Mouse (Mus musculus): ENCODE measurements around the gene Atp6v1fnb.
A peak's percentile ranks its signal among the peaks of the same experiment; 100 is the strongest.

Gene Atp6v1fnb

DNA sequence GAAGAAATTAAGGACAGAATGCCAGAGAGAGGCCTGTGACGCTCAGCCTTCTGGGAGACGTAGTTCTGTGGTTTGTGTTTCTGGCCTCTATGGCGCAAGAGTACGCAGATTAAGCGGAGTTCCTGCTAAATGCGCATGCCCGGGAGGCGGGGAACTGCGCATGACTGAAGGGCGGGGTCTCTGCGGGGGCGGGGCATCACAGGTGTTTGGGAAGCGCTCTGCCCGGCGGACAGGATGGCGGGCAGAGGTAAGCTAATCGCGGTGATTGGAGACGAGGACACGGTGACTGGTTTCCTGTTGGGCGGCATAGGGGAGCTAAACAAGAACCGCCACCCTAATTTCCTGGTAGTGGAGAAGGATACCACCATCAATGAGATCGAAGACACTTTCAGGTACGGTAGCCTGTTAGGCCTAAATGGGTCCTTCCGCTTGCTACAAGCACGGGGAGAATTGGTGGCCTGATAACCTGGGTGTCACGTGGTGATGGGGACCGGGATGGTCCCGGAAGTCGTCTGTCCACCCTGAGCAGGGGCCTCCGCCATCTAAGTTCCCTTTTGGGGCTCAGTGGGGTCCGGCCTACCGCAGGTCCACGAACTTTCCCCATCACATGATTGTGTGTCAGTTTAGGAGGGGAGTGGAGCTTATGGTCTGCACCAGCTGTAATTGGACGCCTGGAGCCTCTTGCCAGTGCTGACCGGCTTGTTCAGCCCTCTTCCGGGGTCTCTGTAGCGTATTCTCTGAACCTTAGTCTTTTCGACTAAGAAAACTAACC is 3.5 kb upstream of the Atp6v1fnb start, which contains the start of gene Atp6v1f:
Gene Atp6v1f (plus strand): TSS at position 136 of the 772 bp plus-strand sequence.
- DNase-seq, result peak; percentile 97

DNA sequence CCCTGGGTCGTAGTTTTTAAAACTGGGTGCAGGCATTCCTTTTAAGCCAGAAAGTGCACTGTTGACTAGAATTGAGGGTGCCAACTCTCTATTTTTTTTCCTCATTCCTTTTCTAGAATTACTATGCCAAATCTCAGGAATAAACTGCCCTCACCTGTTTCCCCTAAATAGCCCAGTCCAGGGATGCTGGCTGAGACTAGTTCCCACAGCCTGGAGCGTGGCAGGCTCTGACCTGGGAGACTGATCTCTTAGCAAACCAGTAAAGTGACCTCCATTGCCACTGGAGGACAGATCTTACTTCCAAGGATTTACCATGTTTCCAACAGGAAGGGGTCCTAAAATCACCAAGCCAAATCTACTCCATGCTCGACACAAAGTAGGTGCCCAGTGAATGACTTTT is 2.4 kb upstream of the Atp6v1fnb start:
- DNase-seq, result peak; percentile 45

DNA sequence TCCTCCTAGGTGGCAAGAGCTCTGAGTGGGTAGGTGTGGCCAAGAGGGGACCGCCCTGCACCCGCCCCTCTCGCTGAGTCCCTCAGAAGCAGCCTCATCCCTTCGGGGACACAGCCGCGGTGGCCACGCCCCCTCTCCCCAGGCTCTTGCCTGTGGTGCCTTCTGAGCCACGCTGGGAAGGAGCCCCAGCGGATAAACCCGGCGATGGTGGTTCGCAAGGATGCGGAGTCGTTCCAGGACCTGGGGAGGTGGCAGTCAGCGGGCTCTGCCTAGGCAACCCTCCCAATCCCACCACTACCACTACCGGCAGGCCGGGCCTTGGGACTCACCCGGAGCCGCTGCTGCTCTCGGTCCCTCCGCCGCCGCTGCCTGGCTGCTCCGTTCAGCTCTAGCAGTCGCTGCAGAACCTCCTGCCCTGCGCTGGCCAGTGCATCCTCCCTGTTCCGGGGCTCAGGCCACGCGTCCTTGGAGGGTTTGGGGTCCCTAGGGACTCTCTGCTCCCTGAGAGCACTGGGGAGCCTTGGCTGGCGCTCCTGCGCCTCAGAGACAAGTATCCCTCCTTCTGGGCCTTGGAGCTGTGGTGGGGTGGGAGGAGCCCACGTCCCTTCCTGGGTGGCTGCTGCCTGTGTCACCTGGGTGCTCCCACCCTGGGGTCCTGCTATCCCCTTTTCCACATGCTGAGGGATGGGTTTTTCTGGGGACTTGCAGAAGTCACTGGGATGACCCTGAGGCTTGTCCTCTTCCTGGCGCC is 2.9 kb downstream of the Atp6v1fnb start:
- DNase-seq, result peak; percentile 92

DNA sequence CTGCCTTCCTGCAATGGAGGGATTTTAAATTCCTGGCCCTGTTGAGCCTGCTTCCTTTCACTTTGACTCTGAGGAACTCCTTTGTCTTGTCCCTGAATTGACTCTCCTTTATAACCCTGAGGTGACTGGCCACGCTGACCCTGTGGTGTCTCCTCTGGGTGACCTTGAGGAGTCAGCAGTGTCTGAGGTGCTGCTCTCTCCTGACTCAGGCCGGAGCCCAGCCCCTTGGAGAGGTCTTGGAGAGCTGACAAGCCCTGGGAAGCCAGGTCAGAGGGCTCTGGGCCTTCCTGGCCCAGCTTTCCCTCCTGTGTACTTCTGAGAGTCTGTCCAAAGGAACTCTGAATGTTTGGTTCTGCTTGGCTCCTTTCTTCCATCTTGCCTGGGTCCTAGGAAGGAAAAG is 3.5 kb downstream of the Atp6v1fnb start:
- peak; percentile 38 for DNase-seq

- DNase-seq, result no peak
Measured at GRCm38 (mm10) chr6:29482691-29483090, 11.5 kb downstream of the Atp6v1fnb start.

GRCm38 (mm10) chr6:29484716-29485559 is 13.7 kb downstream of the Atp6v1fnb start:
- peak; percentile 87 for DNase-seq

GRCm38 (mm10) chr6:29485951-29486350 is 14.7 kb downstream of the Atp6v1fnb start:
- DNase-seq, result no peak

- DNase-seq, result peak; percentile 83
Measured at GRCm38 (mm10) chr6:29494101-29494500, 22.9 kb downstream of the Atp6v1fnb start.

DNA sequence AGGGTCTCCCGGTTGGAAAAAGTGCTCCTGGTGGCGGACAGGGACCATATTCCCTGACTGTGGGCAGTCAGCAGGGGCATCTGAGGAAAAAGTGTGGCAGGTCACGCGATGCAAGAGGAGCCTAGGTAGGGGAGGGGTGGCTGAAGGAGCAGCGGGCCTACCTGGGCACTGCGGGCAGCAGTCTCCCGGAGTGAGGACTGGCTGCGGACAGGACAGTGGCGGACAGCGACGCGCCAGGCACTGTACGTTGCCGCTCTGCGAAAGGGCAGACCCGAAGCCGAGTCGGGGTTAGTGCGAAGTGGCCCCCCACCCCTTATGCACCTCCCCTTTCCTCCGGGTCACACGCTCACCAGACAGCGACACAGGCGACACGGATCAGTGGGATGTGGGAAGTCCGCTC is 25.0 kb downstream of the Atp6v1fnb start:
- no peak for DNase-seq

DNA sequence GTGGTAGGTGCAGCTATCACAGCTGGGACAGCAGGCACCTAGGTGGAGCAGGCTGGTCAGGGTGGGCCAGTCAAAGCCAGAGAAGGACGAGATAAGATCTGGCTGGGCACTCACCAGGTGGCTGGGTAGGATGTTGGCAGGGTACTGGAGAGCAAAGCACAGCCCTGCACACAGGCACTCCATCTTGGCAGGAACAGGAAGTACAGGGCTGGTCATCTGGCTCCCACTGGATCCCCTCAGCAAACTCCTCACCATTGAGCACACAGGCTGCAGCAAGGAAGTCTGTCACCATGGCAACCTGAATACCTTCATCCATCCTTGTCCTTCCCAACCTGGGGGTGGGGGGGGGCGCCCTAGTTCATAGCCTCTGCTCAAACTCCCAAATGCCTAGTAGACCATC is 26.6 kb downstream of the Atp6v1fnb start:
- no peak for DNase-seq

DNA sequence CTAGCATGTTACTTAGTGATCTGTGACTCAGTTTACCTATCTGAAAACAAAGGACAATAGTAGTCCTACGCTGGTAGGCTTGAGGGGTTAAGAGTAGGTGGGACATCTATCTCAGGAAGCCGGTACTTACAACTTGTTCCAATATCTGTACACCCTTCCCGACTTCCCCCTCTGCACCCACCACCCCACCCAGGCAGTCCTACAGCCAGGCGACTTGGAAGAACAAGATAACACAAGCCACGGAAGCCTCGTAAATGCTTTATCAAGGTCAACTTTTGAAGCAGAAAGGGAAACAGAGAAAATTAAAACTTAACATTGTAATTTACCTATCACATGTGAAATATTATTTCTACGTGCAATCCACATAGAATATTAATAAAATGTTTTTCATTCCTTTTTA is 28.9 kb downstream of the Atp6v1fnb start:
- DNase-seq, result no peak

DNA sequence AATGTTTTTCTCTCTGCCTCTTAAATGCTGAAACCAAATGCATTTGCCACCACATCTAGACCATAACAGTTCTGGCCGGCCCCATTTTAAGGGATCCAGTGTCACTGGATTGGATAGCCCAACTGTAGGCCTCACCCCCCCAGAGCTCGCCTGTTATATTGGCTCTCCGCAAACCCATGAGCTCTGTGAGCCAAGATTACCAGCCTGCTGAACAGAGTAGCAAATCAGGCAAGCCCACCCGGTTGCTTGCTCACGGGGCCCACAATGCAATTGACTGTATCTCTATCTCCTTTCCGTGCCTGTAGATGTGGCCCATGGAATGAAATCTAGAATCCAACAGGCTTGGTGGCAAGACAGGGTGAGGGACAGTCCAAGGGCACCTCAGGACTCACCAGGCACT is 29.6 kb downstream of the Atp6v1fnb start:
- DNase-seq, result no peak

DNA sequence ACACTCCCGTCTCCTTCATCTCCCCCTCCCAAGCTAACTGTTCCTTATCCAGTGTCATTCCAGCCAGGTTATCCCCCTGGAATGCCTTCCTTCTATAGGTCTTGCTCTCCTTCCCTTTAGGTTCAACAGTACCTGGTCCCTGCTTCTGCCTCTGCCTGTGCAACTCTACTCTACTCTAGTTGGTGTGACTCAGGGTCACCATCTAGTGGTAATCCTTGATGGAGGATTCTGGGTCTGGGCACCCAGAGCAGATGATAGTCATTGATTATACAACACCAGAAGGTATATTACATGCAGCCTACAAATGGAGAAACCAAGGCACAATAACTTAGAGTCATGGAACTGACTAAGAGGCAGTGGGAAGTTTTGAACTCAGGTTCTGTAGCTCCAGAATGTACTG is 30.4 kb downstream of the Atp6v1fnb start:
- DNase-seq, result no peak

GRCm38 (mm10) chr6:29505493-29505892 is 34.3 kb downstream of the Atp6v1fnb start:
- DNase-seq, result no peak

DNA sequence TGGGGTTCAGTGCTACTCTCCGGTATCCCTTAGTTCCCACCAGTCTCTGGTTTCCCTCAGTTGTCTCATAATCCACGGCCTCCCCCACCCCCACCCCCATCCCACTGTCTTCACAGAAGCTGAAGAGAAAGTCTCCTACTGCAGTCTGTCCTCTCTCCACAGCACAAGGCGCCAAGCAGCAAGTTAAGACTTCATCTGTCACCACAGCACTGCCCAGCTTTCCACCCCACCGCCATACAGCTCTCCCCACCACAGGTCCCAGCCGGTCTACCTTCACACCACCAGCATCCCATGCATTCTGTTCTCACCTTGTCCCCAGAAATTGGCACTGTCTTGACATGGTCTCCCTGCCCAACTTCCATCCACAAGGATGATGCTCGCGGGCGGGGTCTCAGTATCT is 35.6 kb downstream of the Atp6v1fnb start:
- no peak for DNase-seq

DNA sequence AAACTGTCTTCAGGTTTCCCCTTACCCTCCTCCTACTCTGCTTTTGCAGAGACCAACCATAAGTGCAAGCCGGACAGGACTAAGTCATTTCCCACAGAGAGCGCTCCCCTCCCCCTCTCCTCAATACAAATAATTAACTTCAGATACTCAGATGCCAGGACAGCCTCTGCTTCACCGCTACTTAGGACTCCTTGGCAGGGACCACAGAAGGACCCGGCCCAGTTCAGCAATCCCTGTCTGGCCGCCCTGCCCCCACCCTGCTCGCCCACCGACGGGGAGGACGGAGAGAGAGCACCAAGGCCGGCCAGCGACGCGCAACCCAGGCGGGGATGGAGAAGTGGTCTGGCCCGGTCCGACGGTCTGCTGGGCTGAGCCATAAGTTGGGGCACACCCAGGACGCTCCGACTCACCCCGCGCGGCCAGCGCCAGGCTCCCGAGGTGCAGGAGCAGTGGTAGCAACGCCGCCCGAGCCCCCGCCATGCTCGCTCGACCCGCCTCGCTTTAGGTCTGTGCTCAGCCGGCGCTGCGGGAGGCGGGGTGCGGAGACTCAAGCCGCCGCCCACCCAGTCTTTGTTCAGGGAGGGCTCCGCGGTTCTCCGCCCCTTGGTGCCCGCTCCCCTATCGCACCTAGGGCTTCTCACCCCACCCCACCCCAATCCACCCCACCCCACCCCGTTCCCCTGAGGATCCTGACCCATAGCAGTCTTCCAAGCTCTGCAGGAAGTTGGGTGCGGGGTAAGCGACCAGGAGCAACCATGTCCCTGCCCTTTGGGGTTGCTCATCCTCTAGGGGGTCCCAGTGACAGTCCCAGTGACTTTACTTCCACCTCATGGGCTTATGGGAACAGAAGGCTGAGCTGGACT is 36.4 kb downstream of the Atp6v1fnb start, which contains the start of gene Kcp:
Gene Kcp (minus strand): TSS at position 506 of the 863 bp plus-strand sequence.
- DNase-seq, result peak; percentile 70

DNA sequence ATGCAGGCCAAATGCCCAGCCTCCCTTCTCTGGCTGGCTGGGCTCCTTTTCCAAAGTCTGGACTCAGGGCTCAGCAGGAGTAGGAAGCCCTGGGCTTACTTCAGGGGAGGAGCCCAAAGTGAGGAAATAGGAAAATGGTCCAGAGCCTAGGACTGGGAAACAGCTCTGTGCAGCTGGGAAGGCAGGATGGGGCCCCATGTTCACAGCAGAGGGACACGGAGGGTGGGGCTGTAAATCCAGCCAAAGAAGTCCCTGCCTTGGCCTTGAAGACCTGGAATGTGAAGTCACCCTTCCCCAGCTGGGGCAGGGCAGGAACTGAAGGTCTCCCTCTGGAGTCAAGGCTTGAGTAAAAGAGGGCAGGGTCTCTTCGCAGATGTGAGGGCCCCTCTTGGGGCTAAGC is 37.8 kb downstream of the Atp6v1fnb start:
- no peak for DNase-seq

DNA sequence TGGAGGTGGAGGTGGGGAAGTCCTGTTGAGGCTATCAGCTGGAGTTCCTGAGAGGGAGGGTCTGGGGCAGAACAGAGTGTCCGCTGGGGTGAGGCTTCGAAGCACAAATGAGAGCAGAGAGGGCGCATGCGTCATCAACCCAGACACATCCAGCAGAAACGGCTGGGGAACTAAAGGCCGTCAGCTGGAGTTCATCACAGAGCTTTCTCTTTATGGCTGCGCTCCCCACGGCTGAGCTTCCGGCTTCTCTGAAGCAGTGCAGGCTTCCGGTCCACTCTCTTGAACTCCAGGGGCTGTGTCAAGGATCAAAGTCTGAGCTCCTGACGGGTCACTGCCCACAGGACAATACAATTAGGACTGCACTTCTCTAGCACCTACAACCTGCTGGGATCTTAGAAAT is 42.0 kb downstream of the Atp6v1fnb start:
- peak; percentile 83 for DNase-seq

DNA sequence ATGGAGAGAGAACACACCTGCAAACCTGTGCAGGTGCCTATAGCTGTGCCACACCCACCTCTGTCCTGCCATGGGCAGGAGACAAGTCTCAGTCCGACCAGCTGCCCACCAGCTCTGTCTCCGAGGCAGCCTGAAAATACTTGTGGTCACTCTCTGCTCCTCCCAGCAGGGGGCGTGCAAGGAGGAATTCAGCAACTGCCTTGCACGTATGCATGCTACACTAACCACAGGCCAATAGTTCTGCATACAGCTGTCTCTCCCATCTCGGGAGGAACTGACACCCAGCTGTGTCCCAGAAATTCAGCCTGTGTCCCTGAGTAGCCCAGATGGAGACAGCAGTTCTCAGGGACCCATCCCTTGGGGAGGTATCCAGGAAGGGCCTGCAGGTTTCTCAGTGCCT is 45.9 kb downstream of the Atp6v1fnb start:
- DNase-seq, result peak; percentile 86

- DNase-seq, result peak; percentile 8
Measured at GRCm38 (mm10) chr6:29522626-29523300, 51.5 kb downstream of the Atp6v1fnb start.
